Mouse (Mus musculus) forelimb bud, embryonic 11.5 days (tissue): ENCODE measurements at regions not wholly inside any gene's neighbourhood (a gene's known extent, or its start where the extent isn't known, plus 50 kb on each side); places are given as distances from the start of the nearest gene placed in this dataset.
A peak's percentile ranks its signal among the peaks of the same experiment; 100 is the strongest.

ENCODE experiments used
- DNase-seq: peaks from one replicate; pipeline ENCODE4 v3.0.0-alpha.2; 2012; ENCODE audit warnings: low read depth, low spot score

GRCm38 (mm10) chr9:84408260-84409203 lies 483.6 kb downstream of the Bckdhb start:
- peak; percentile 13 for DNase-seq
